Mouse (Mus musculus): ENCODE results near the gene Slc2a8. TPM values are rescaled to one million over a fixed set of nuclear protein-coding genes. Genes with fewer than 3 reads are reported as not detected.
"Not testable (repeated sequence)": the region's sequence is repeated elsewhere in the genome, so short reads cannot be mapped to it uniquely, and the experiment has no call there.

The Slc2a8 gene
- 22.4 and 23.9 TPM in 2 replicates for polyA plus RNA-seq (2016; fragmentation: Nextera tagmentation; extraction: Ambion mirVana)

DNA sequence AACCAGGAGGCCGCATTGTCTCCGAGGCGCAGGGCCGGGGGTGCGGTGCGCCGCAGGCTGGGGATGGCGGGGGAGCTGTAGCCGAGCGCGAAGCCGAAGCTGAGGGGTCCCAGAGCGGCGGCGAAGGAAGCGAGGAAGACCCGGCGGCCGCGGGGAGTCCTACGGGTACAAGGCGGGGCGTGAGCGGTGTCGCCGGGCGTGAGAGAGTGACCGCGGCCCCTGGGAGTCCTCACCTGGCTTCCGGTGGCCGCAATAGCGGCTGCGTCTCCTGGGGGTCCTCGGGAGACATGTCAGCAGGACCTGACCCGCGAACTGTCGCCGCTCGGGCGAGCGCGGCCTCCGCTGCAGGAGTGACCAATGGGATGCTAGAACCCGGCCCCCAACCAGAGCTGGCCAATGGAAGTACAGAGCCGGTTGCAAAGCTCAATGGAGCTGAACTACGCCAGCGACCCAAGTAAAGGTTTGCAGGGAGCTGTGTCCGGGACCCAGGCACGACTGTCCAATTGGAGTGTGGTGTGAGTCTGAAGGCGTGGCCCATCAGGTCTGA, at the start of gene Slc2a8:
Gene Slc2a8 (minus strand): TSS at position 359 of the 547 bp plus-strand sequence.
- WGBS: under 1% methylated on average over 50 of the region's 50 CpGs

DNA sequence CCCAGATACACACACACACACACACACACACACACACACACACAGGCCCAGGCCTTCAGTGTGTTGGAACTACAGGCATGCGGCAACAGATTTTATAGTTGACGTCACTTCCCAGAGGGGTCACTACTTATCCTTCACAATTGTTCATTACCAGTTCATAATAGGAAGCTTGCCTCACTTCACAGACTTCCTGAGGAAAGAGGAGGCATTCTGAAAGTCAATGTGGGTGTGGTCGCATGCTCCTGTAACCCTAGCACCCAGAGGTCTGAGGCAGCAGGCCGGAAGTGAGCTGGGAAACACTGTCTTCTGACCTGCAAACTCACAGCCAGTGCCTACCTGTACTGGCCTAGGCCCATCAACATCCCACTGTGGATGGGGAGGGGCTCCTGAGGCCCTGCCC, 43.2 kb upstream of the Slc2a8 start:
- H3K4me2 ChIP-seq (replicated peaks): no peak overlapping the region
- no peaks in the 10 kb centered on the region for H3K27me3 ChIP-seq
- WGBS: 83% methylated on average over 4 of the region's 4 CpGs
- no peaks in the 10 kb centered on the region for H3K4me1 ChIP-seq
- H3K36me3 ChIP-seq: no peaks in the 10 kb centered on the region
- H3K4me3 ChIP-seq: no peak overlapping the region
- no peak for ATAC-seq (ENCODE audit: low FRiP score)
- H3K9ac ChIP-seq: no peak overlapping the region
- no peaks in the 10 kb centered on the region for H3K9me3 ChIP-seq (replicated peaks)
- no peak overlapping the region for H3K27ac ChIP-seq

More for the DNA sequence above, at the start of gene Slc2a8:
- peaks cover 19% of the 10 kb centered on the region for H3K4me1 ChIP-seq
- peak within 1 kb of the TSS; percentile 89 for H3K9ac ChIP-seq
- H3K27ac ChIP-seq: peak within 1 kb of the TSS; percentile 78
- H3K4me3 ChIP-seq: peak within 1 kb of the TSS; percentile 87
- H3K27me3 ChIP-seq: 0 out of 2 replicates have a peak, but pooled peaks cover 6% of the 10 kb centered on the region
- peak within 1 kb of the TSS; percentile 98 for H3K4me2 ChIP-seq (replicated peaks)
- no peaks in the 10 kb centered on the region for H3K9me3 ChIP-seq (replicated peaks)
- H3K36me3 ChIP-seq: no peaks in the 10 kb centered on the region
- peak; percentile 99 for ATAC-seq (ENCODE audit: low FRiP score)

DNA sequence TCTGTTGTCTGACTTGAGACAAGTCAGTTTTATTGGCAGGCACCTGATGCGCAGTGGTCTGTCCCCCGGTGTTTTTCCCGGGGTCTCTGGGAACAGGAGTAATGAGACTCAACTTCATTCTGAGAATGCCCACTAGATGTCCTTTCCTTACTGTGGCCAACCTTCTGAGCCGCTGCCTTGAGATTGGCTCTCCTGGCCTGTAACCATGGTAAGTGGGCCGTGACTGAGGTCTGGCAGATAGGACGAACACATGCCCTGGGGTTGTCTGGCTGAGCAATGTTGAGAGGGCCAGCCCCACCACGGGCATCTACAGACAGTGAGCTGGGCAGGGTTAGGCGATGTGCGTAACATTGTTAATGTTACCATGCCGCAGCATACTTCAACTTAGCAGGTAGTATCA, 42.7 kb upstream of the Slc2a8 start:
- 72% methylated on average over 10 of the region's 10 CpGs for WGBS

GRCm38 (mm10) chr2:33022846-33023245, 41.0 kb upstream of the Slc2a8 start:
- no peak for ATAC-seq (ENCODE audit: low FRiP score)
- H3K4me1 ChIP-seq: no peaks in the 10 kb centered on the region
- H3K9ac ChIP-seq: no peak overlapping the region
- H3K4me3 ChIP-seq: no peak overlapping the region
- no peaks in the 10 kb centered on the region for H3K9me3 ChIP-seq (replicated peaks)
- H3K27ac ChIP-seq: no peak overlapping the region
- no peaks in the 10 kb centered on the region for H3K36me3 ChIP-seq
- H3K4me2 ChIP-seq (replicated peaks): no peak overlapping the region
- WGBS: 76% methylated on average over 6 of the region's 6 CpGs
- H3K27me3 ChIP-seq: no peaks in the 10 kb centered on the region

More for the DNA sequence above, 42.7 kb upstream of the Slc2a8 start:
- Histone ChIP-seq H3K9ac (no peak overlapping the region), H3K36me3 (no peaks in the 10 kb centered on the region), H3K4me1 (no peaks in the 10 kb centered on the region), H3K9me3 (replicated peaks) (no peaks in the 10 kb centered on the region), H3K4me3 (no peak overlapping the region), H3K4me2 (replicated peaks) (no peak overlapping the region), H3K27ac (no peak overlapping the region), H3K27me3 (no peaks in the 10 kb centered on the region)
- no peak for ATAC-seq (ENCODE audit: low FRiP score)

- no peak for ATAC-seq (ENCODE audit: low FRiP score)
- Histone ChIP-seq H3K27me3 (no peaks in the 10 kb centered on the region), H3K9ac (no peak overlapping the region), H3K4me3 (no peak overlapping the region), H3K4me1 (0 out of 2 replicates have a peak, but pooled peaks cover 2% of the 10 kb centered on the region), H3K27ac (no peak overlapping the region), H3K9me3 (replicated peaks) (no peaks in the 10 kb centered on the region), H3K4me2 (replicated peaks) (no peak overlapping the region), H3K36me3 (no peaks in the 10 kb centered on the region)
- WGBS: 10% methylated on average over 6 of the region's 6 CpGs
Observed at GRCm38 (mm10) chr2:33018026-33018425, 36.1 kb upstream of the Slc2a8 start.

DNA sequence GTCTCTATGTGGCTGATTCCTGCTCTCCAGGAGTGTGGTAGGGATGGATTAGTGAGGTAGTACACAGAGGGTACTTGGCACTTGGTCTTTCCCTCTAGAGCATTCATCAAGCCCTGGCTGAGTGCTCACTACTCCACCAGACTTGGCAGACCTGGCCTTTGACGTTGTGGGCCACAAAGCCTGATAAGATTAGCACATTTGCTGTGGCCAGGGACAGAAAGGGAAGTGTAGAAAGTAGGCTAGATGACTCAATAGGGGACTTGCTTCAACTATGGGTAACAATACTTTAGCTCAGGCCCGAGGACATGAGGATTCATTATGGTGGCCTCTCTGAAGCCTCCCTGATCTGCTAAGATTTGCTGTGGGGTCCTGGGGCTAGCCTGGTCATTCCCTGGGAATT, 35.3 kb upstream of the Slc2a8 start:
- Histone ChIP-seq H3K4me1 (0 out of 2 replicates have a peak, but pooled peaks cover 2% of the 10 kb centered on the region), H3K36me3 (no peaks in the 10 kb centered on the region), H3K27me3 (no peaks in the 10 kb centered on the region), H3K27ac (no peak overlapping the region), H3K4me3 (no peak overlapping the region), H3K9ac (no peak overlapping the region), H3K9me3 (replicated peaks) (no peaks in the 10 kb centered on the region), H3K4me2 (replicated peaks) (no peak overlapping the region)
- no peak for ATAC-seq (ENCODE audit: low FRiP score)
- WGBS: 81% methylated on average over 2 of the region's 2 CpGs

- ATAC-seq (ENCODE audit: low FRiP score): no peak
- Histone ChIP-seq H3K27ac (no peak overlapping the region), H3K9ac (no peak overlapping the region), H3K27me3 (no peaks in the 10 kb centered on the region), H3K4me3 (no peak overlapping the region), H3K4me1 (0 out of 2 replicates have a peak, but pooled peaks cover 2% of the 10 kb centered on the region), H3K9me3 (replicated peaks) (no peaks in the 10 kb centered on the region), H3K4me2 (replicated peaks) (no peak overlapping the region), H3K36me3 (no peaks in the 10 kb centered on the region)
- 66% methylated on average over 5 of the region's 5 CpGs for WGBS
Observed at GRCm38 (mm10) chr2:33014877-33015276, 33.0 kb upstream of the Slc2a8 start.

GRCm38 (mm10) chr2:33009055-33009454, 27.2 kb upstream of the Slc2a8 start:
- H3K36me3 ChIP-seq; H3K9me3 ChIP-seq (replicated peaks); H3K27ac ChIP-seq; H3K27me3 ChIP-seq; H3K4me2 ChIP-seq (replicated peaks); H3K4me1 ChIP-seq; H3K4me3 ChIP-seq; H3K9ac ChIP-seq; ATAC-seq (ENCODE audit: low FRiP score): not testable (repeated sequence)
- WGBS: 82% methylated on average over 4 of the region's 4 CpGs

- H3K4me1 ChIP-seq: no peaks in the 10 kb centered on the region
- no peaks in the 10 kb centered on the region for H3K9me3 ChIP-seq (replicated peaks)
- H3K4me2 ChIP-seq (replicated peaks): no peak overlapping the region
- no peak overlapping the region for H3K27ac ChIP-seq
- H3K9ac ChIP-seq: no peak overlapping the region
- no peak for ATAC-seq (ENCODE audit: low FRiP score)
- no peak overlapping the region for H3K4me3 ChIP-seq
- H3K36me3 ChIP-seq: peaks cover 11% of the 10 kb centered on the region; the same call in 1 of the 2 replicates
- 80% methylated on average over 5 of the region's 5 CpGs for WGBS
- no peaks in the 10 kb centered on the region for H3K27me3 ChIP-seq
Observed at GRCm38 (mm10) chr2:33005041-33005440, 23.2 kb upstream of the Slc2a8 start.

DNA sequence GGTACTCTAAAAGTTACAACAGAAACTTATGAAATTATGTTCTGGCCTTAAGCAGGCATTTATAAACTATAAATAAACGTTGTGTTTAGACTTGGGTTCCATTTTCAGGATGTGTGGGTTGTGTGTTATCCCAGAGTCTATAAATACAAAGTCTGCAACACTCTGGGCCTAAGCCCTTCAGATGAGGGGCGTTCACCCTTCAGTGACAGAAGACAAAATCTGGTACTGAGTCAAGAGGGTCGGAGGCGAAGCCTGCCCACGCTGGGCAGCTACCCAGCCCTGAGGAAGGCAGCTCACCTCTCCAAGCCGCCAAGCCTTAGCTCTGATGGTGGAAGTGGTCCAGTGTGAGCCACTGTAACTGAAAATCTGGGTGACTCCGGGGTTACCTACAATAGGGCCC, 20.3 kb upstream of the Slc2a8 start:
- Histone ChIP-seq H3K4me1 (no peaks in the 10 kb centered on the region), H3K4me3 (no peak overlapping the region), H3K27me3 (no peaks in the 10 kb centered on the region), H3K4me2 (replicated peaks) (no peak overlapping the region), H3K9ac (no peak overlapping the region), H3K36me3 (peaks cover 11% of the 10 kb centered on the region; the same call in 1 of the 2 replicates), H3K9me3 (replicated peaks) (no peaks in the 10 kb centered on the region), H3K27ac (no peak overlapping the region)
- WGBS: 88% methylated on average over 7 of the region's 7 CpGs
- ATAC-seq (ENCODE audit: low FRiP score): no peak

DNA sequence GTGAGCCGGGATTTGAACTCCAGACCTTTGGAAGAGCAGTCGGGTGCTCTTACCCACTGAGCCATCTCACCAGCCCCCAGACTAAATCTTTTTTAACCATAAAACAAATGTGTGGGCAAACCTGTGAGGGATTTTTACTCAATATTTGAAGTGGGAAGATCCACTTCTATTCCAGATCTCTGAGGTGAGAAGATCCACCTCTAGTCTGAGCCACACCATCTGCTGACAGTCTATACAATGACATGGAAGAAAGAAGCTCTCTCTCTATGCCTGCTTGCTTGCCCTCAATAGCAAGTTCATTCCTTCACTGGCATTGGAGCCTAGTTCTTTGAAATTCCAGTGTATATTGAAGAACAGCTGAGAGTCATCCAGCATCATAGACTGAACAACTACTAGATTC, 17.9 kb upstream of the Slc2a8 start:
- H3K9ac ChIP-seq: no peak overlapping the region
- H3K4me3 ChIP-seq: no peak overlapping the region
- no peak overlapping the region for H3K4me2 ChIP-seq (replicated peaks)
- 0 out of 2 replicates have a peak, but pooled peaks cover 4% of the 10 kb centered on the region for H3K36me3 ChIP-seq
- H3K27ac ChIP-seq: no peak overlapping the region
- WGBS: 96% methylated on average over 2 of the region's 2 CpGs
- H3K9me3 ChIP-seq (replicated peaks): no peaks in the 10 kb centered on the region
- no peaks in the 10 kb centered on the region for H3K27me3 ChIP-seq
- no peaks in the 10 kb centered on the region for H3K4me1 ChIP-seq
- no peak for ATAC-seq (ENCODE audit: low FRiP score)

DNA sequence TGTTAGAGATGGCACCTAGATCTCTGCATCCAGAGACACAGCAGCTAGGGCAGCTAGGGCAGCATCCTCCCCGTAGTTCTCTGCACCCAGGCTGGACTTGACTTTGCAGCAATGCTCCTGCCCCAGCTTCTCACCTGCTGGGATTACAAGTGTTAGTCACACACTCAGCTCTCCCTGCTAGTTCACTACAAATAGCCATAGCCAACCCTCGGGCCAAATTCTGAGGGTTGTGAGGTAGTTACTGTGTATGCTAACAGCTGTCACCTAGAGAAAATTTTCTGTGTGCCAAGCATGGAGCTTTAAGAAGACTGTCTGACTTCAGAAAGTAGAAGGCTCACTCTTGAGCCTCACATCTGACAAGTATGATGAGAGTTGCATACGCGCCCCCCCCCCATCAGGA, 15.9 kb upstream of the Slc2a8 start:
- H3K27me3 ChIP-seq: no peaks in the 10 kb centered on the region
- H3K4me1 ChIP-seq: no peaks in the 10 kb centered on the region
- H3K9ac ChIP-seq: no peak overlapping the region
- no peak overlapping the region for H3K27ac ChIP-seq
- H3K4me3 ChIP-seq: no peak overlapping the region
- ATAC-seq (ENCODE audit: low FRiP score): no peak
- H3K9me3 ChIP-seq (replicated peaks): no peaks in the 10 kb centered on the region
- 0 out of 2 replicates have a peak, but pooled peaks cover 4% of the 10 kb centered on the region for H3K36me3 ChIP-seq
- 78% methylated on average over 4 of the region's 4 CpGs for WGBS
- no peak overlapping the region for H3K4me2 ChIP-seq (replicated peaks)

DNA sequence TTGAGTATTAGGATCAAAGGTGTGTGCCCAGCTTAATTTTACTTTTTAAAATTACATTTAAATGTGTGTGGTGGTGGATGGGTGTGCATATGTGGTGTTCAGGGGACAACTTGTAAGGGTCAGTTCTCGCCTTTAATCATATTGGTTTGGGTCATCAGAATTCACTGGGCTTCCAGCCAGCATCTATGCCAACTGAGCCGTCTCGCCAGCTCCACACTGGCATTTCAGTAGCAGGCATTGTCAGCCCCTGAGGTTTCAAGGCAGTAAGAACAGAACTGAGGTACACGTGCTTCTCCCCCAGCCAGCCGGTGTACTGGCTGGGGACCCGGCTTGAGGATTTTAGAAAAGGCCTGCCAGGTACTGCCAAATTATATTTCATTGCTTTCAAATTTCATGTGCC, 15.2 kb upstream of the Slc2a8 start:
- WGBS: 78% methylated on average over 6 of the region's 6 CpGs
- Histone ChIP-seq H3K4me3 (no peak overlapping the region), H3K9ac (no peak overlapping the region)

More for the DNA sequence above, 15.2 kb upstream of the Slc2a8 start:
- no peak overlapping the region for H3K27ac ChIP-seq
- no peaks in the 10 kb centered on the region for H3K36me3 ChIP-seq
- no peaks in the 10 kb centered on the region for H3K9me3 ChIP-seq (replicated peaks)
- ATAC-seq (ENCODE audit: low FRiP score): no peak
- no peaks in the 10 kb centered on the region for H3K27me3 ChIP-seq
- H3K4me2 ChIP-seq (replicated peaks): no peak overlapping the region
- H3K4me1 ChIP-seq: no peaks in the 10 kb centered on the region
